Mouse (Mus musculus) cerebellum, adult 2 months (tissue): Measurements from ENCODE around the gene Utp6.

Experiments
- CTCF ChIP-seq: fragments of 200-500 bp; IDR thresholded peaks from 2 replicates; pipeline ENCODE4 v1.5.1; 2011; ENCODE audit warnings: low read depth, mild to moderate bottlenecking, control low read depth, low read length, moderate library complexity, borderline replicate concordance; ENCODE audit not compliant: insufficient read depth
- POLR2A ChIP-seq: fragments of 200-500 bp; IDR thresholded peaks from 2 replicates; pipeline ENCODE4 v1.6.1; 2011; ENCODE audit warnings: low read length, control low read depth, borderline replicate concordance; ENCODE audit not compliant: insufficient read depth

DNA sequence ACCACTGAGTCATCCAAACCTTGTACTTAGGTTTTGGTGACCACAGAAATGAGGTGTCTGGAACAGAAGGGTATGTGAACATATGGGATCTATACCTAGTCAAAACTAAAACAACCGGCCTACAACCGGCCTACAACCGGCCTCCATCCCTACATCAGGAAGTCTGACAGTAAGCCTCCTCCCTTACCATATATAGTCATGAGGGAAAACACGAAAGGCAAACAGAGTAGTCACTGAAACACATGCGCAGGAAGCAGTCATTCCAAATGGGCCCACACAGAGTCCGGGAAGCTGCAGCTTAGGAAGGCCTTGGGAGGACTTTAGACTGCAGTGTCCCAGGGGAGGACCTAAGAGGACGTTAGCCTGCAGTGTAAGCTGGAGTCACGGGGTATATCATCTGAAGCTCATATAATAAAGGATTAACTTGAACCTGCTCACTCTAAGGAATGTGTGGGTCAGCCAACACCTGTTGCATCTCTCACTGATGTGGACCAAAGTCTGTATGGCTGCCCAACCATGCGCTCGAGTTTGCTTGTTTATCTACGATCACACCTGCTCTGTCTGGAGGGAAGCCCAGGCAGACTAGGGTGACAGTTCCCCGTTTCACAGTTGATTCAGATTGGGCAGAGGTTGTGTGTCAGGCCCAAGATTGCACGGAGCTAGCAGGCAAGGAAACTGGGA, 76.3 kb downstream of the Utp6 start:
- TF ChIP-seq POLR2A (no peak), CTCF (no peak)
